Comparison of ENCODE assay signal across 7 mouse cellular contexts in the genomic region with DNA sequence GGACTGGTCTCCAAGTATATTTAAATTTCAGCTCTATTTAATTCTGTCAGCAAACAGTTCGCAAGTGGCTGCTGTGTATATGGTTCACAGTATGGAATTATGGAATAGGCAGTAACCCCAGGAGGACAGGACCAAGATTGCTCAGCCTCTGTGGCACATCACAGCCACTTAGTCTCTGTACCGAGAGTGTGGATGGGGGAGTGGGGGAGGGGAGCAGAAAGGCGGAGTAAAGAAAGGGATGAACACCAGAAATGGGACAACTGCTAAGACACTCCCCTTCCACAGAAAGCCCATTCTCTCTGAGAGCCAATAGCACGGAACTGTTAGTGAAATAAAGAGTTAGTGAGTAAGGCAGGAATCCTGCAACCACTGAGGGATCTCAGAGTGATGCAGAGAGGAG.
DNase-seq lines count a peak whose midpoint lies in the region; ATAC-seq and TF ChIP-seq lines count a peak whose summit lies in the region.

No protein-coding gene starts in this region.

- H3K4me2 ChIP-seq in embryonic facial prominence, embryonic 15.5 days (replicated peaks): no peak overlapping the region
- no peak overlapping the region for H3K4me2 ChIP-seq in hindbrain, embryonic 15.5 days

- no peak overlapping the region for H3K9ac ChIP-seq in embryonic facial prominence, embryonic 15.5 days
- H3K9ac ChIP-seq in hindbrain, embryonic 15.5 days: no peak overlapping the region

- 54% methylated on average over 4 of the region's 4 CpGs for WGBS in embryonic facial prominence, embryonic 15.5 days
- WGBS in hindbrain, embryonic 15.5 days: 39% methylated on average over 4 of the region's 4 CpGs
- 95% methylated on average over 4 of the region's 4 CpGs for WGBS in thymus, adult 2 months

- no peaks in the 10 kb centered on the region for H3K27me3 ChIP-seq in embryonic facial prominence, embryonic 15.5 days
- H3K27me3 ChIP-seq in hindbrain, embryonic 15.5 days: no peaks in the 10 kb centered on the region
- H3K27me3 ChIP-seq in thymus, adult 2 months (ENCODE audit: control insufficient read depth, insufficient read depth, low read length): no peaks in the 10 kb centered on the region

- peak overlapping the region; percentile 85 for H3K27ac ChIP-seq in embryonic facial prominence, embryonic 15.5 days (replicated peaks)
- peak overlapping the region; percentile 51 for H3K27ac ChIP-seq in hindbrain, embryonic 15.5 days (replicated peaks)
- no peak overlapping the region for H3K27ac ChIP-seq in thymus, adult 2 months (ENCODE audit: control insufficient read depth, insufficient read depth, low read length)

- ATAC-seq in embryonic facial prominence, embryonic 15.5 days (ENCODE audit: insufficient number of reproducible peaks, low FRiP score, low TSS enrichment, low read depth): no peak
- ATAC-seq in hindbrain, embryonic 15.5 days (ENCODE audit: low FRiP score, low read depth): no peak

- DNase-seq in kidney, postnatal 10 days: peak; percentile 61
- no peak for DNase-seq in kidney, adult 9 months
- DNase-seq in Muller cell, postnatal 12 days (ENCODE audit: inconsistent ontology term): peak; percentile 94
- no peak for DNase-seq in T-cell, adult 2 months (ENCODE audit: low spot score)
- DNase-seq in thymus, adult 2 months: no peak

- H3K36me3 ChIP-seq in embryonic facial prominence, embryonic 15.5 days: no peaks in the 10 kb centered on the region
- H3K36me3 ChIP-seq in hindbrain, embryonic 15.5 days: no peaks in the 10 kb centered on the region
- H3K36me3 ChIP-seq in thymus, adult 2 months (ENCODE audit: control insufficient read depth, insufficient read depth, low read length): no peaks in the 10 kb centered on the region

- H3K4me3 ChIP-seq in embryonic facial prominence, embryonic 15.5 days (replicated peaks): no peak overlapping the region
- H3K4me3 ChIP-seq in hindbrain, embryonic 15.5 days: no peak overlapping the region
- H3K4me3 ChIP-seq in thymus, adult 2 months (ENCODE audit: control insufficient read depth, insufficient read depth, low read length): no peak overlapping the region

- no peak for TF ChIP-seq POLR2A in thymus, adult 2 months (IDR thresholded peaks at IDR 0.05; ENCODE audit: control insufficient read depth, extremely low read depth, insufficient read depth, low read length, poor library complexity)

- peaks cover 45% of the 10 kb centered on the region for H3K4me1 ChIP-seq in embryonic facial prominence, embryonic 15.5 days
- peaks cover 31% of the 10 kb centered on the region for H3K4me1 ChIP-seq in hindbrain, embryonic 15.5 days (replicated peaks)
- H3K4me1 ChIP-seq in thymus, adult 2 months (replicated peaks; ENCODE audit: control insufficient read depth, insufficient read depth, low read length): peaks cover 6% of the 10 kb centered on the region

- TF ChIP-seq CTCF in thymus, adult 2 months (IDR thresholded peaks at IDR 0.05; ENCODE audit: borderline replicate concordance, control insufficient read depth, extremely low read depth, insufficient read depth, low read length, poor library complexity): no peak

- no peaks in the 10 kb centered on the region for H3K9me3 ChIP-seq in embryonic facial prominence, embryonic 15.5 days (replicated peaks)
- no peaks in the 10 kb centered on the region for H3K9me3 ChIP-seq in hindbrain, embryonic 15.5 days

Comparison
In these comparisons a context has a peak if more than half of its experiments do, and no peak if none do; other contexts are left out.
1. DNase-seq: peak in kidney, postnatal 10 days (single experiment) and Muller cell, postnatal 12 days (single experiment); none in kidney, adult 9 months (single experiment), T-cell, adult 2 months (single experiment) and thymus, adult 2 months (single experiment).